Mouse (Mus musculus) effector memory CD4-positive, alpha-beta T cell, adult 5 months (primary cell): Measurements from ENCODE around the gene Shisa6. TPM values are rescaled to one million over a fixed set of nuclear protein-coding genes. Genes with fewer than 3 reads are reported as not detected.

Experiments used
- polyA plus RNA-seq: library from polyadenylated mRNA; unstranded; fragments of 100-300 nt; shearing (Covaris generic); gene quantifications from one replicate; pipeline ENCODE4 v1.2.1, GENCODE M21; 2017

The Shisa6 gene
- not detected for polyA plus RNA-seq

DNA sequence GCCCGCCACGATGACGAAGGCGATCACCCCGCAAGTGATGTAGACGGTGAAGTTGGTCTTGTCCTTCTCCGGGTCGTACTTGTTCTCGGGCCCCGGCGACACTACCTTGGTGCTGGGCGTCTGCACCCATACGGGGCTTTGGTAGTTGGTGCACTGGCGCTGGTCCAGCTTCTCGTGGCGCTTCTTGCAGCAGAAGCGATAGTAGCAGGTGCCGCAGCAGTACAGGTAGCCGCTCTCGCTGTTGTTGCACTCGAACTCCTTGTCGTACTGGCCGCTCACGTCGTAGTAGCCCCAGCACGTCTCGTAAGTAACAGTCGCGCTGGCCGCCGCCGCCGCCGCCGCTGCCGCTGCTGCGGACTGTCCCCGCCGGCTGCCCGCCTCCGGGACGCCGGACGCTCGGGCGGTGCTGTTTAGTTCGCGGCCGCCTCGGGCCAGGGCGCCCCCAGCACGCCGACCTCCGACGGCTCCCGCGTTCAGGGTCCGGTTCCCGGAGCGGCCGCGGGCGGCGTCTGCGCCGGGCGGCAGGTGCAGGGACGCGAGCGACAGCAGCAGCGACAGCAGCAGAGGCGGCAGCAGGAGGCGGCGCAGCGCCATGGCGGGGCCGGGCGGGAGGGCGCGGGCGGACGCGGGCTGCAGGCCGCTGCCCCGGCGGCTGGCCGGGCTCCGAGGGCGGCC, at the start of gene Shisa6:
Gene Shisa6 (minus strand): TSS at position 594 of the 675 bp plus-strand sequence.

DNA sequence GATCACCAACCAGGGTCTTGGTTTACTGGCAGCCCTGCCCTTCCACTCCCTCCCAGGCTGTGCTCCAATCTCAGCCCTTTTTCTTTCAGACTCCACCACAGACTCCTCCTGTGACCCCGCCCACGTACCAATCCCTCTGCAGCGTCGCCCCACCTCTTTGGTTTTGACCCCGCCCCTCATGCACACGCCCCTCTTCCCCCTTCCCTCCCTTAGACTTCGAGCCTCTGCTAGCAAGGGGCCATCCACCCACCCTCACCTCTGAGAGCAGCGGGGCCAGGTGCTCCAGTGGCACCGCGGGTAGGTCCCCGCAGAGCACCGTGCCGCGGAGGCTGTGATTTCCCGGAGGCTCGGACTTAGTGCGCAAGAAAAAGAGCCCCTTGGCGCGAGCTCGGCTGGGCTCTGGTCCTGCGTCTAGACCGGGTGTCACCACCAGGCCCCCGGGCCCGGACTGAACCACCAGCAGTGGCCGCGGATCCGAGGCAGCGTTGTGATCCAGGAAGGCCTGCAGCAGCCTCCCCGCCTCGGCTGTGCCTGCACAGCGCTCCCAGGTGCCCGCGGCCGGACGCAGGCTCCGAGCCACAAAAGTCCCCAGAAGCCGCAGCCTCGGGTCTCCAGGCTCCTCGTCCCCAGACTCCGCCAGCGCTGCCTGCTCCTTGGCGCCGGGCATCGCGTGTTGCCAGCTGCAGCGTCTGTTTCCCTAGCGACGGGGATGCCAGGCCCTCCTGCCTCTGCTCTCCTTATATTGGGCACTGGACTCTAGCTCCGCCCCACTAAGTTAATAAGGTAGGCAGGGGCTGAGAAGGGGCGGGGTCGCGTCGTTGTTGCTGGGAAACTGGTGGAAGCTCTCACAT, 357.7 kb downstream of the Shisa6 start, which contains the start of gene Dnah9:
Gene Dnah9 (minus strand): TSS at position 751 of the 851 bp plus-strand sequence.

